Mouse (Mus musculus): ENCODE results near the gene Kctd18. TPM values are rescaled to one million over a fixed set of nuclear protein-coding genes. Genes with fewer than 3 reads are reported as not detected.
A peak's percentile ranks its signal among the peaks of the same experiment; 100 is the strongest.
"Not testable (repeated sequence)": the region's sequence is repeated elsewhere in the genome, so short reads cannot be mapped to it uniquely, and the experiment has no call there.

Kctd18 gene
- polyA plus RNA-seq, 1 experiment from 2014 or later = 24.9 TPM

GRCm38 (mm10) chr1:58037306-58037705, 18.6 kb upstream of the Kctd18 start:
- H3K4me3 ChIP-seq; H3K36me3 ChIP-seq; H3K27me3 ChIP-seq; ATAC-seq (ENCODE audit: insufficient number of reproducible peaks, insufficient read depth, low FRiP score, low TSS enrichment, low read depth); H3K4me1 ChIP-seq; H3K9me3 ChIP-seq; H3K27ac ChIP-seq; H3K9ac ChIP-seq; H3K4me2 ChIP-seq: not testable (repeated sequence)
- WGBS = 94% methylated on average over 9 of the region's 9 CpGs

- Histone ChIP-seq H3K9ac (no peak overlapping the region), H3K4me2 (no peak overlapping the region), H3K27me3 (no peaks in the 10 kb centered on the region), H3K36me3 (no peaks in the 10 kb centered on the region), H3K27ac (no peak overlapping the region), H3K9me3 (no peaks in the 10 kb centered on the region), H3K4me3 (no peak overlapping the region), H3K4me1 (peaks cover 15% of the 10 kb centered on the region)
- no peak for ATAC-seq (ENCODE audit: insufficient number of reproducible peaks, insufficient read depth, low FRiP score, low TSS enrichment, low read depth)
- WGBS = 63% methylated on average over 10 of the region's 10 CpGs
These were observed 12.5 kb upstream of the Kctd18 start for GRCm38 (mm10) chr1:58031160-58031769.

GRCm38 (mm10) chr1:58030156-58030871, 11.6 kb upstream of the Kctd18 start:
- peaks cover 15% of the 10 kb centered on the region for H3K4me1 ChIP-seq
- H3K4me3 ChIP-seq = peak overlapping the region; percentile 33
- H3K27me3 ChIP-seq = no peaks in the 10 kb centered on the region
- H3K9ac ChIP-seq = peak overlapping the region; percentile 62; the same call in 1 of the 2 replicates
- WGBS = 20% methylated on average over 13 of the region's 13 CpGs
- 0 out of 2 replicates have a peak, but pooled peaks cover 2% of the 10 kb centered on the region for H3K36me3 ChIP-seq
- H3K4me2 ChIP-seq = peak overlapping the region; percentile 60
- no peak for ATAC-seq (ENCODE audit: insufficient number of reproducible peaks, insufficient read depth, low FRiP score, low TSS enrichment, low read depth)
- no peak overlapping the region for H3K27ac ChIP-seq
- no peaks in the 10 kb centered on the region for H3K9me3 ChIP-seq

- Histone ChIP-seq H3K4me2 (peak within 1 kb of the TSS; percentile 60), H3K4me3 (peak within 1 kb of the TSS; percentile 33), H3K27ac (no peak within 1 kb of the TSS), H3K9ac (peak within 1 kb of the TSS; percentile 62), H3K9me3 (no peaks in the 10 kb centered on the region), H3K36me3 (0 out of 2 replicates have a peak, but pooled peaks cover 2% of the 10 kb centered on the region), H3K27me3 (no peaks in the 10 kb centered on the region), H3K4me1 (peaks cover 15% of the 10 kb centered on the region)
- 9% methylated on average over 12 of the region's 12 CpGs for WGBS
- peak; percentile 48; the same call in 1 of the 2 replicates for ATAC-seq (ENCODE audit: insufficient number of reproducible peaks, insufficient read depth, low FRiP score, low TSS enrichment, low read depth)
These were observed 10.9 kb upstream of the Kctd18 start, which contains the start of gene Aox1 for GRCm38 (mm10) chr1:58029636-58030117. Aox1 (plus strand) TSS chr1:58029931.

- H3K27me3 ChIP-seq = no peaks in the 10 kb centered on the region
- 83% methylated on average over 7 of the region's 7 CpGs for WGBS
- no peak overlapping the region for H3K9ac ChIP-seq
- H3K4me1 ChIP-seq = peaks cover 15% of the 10 kb centered on the region
- H3K36me3 ChIP-seq = peaks cover 10% of the 10 kb centered on the region; the same call in 1 of the 2 replicates
- H3K9me3 ChIP-seq = no peaks in the 10 kb centered on the region
- H3K4me2 ChIP-seq = no peak overlapping the region
- no peak overlapping the region for H3K27ac ChIP-seq
- H3K4me3 ChIP-seq = no peak overlapping the region
- ATAC-seq (ENCODE audit: insufficient number of reproducible peaks, insufficient read depth, low FRiP score, low TSS enrichment, low read depth) = no peak
These were observed 9.0 kb upstream of the Kctd18 start for GRCm38 (mm10) chr1:58027707-58028106.

GRCm38 (mm10) chr1:58006388-58006787, 12.4 kb downstream of the Kctd18 start:
- not testable (repeated sequence) for H3K4me1 ChIP-seq; H3K4me2 ChIP-seq; H3K27me3 ChIP-seq; H3K9ac ChIP-seq; H3K27ac ChIP-seq; H3K4me3 ChIP-seq; ATAC-seq (ENCODE audit: insufficient number of reproducible peaks, insufficient read depth, low FRiP score, low TSS enrichment, low read depth); H3K9me3 ChIP-seq
- peaks cover 42% of the 10 kb centered on the region for H3K36me3 ChIP-seq
- WGBS = 90% methylated on average over 7 of the region's 7 CpGs

- 89% methylated on average over 3 of the region's 3 CpGs for WGBS
- H3K4me2 ChIP-seq = no peak overlapping the region
- no peaks in the 10 kb centered on the region for H3K9me3 ChIP-seq
- no peak overlapping the region for H3K4me3 ChIP-seq
- H3K9ac ChIP-seq = no peak overlapping the region
- peaks cover 15% of the 10 kb centered on the region for H3K4me1 ChIP-seq
- peaks cover 12% of the 10 kb centered on the region for H3K36me3 ChIP-seq
- no peak for ATAC-seq (ENCODE audit: insufficient number of reproducible peaks, insufficient read depth, low FRiP score, low TSS enrichment, low read depth)
- H3K27me3 ChIP-seq = no peaks in the 10 kb centered on the region
- no peak overlapping the region for H3K27ac ChIP-seq
These were observed 20.6 kb downstream of the Kctd18 start for GRCm38 (mm10) chr1:57998146-57998545.

- H3K27me3 ChIP-seq = no peaks in the 10 kb centered on the region
- under 1% methylated on average over 29 of the region's 29 CpGs for WGBS
- H3K4me3 ChIP-seq = peak overlapping the region; percentile 96
These were observed 22.6 kb downstream of the Kctd18 start for GRCm38 (mm10) chr1:57996133-57996615.

GRCm38 (mm10) chr1:57995432-57996132, 23.2 kb downstream of the Kctd18 start, which contains the start of gene Sgo2a:
Sgo2a (plus strand) TSS chr1:57995971.
- Histone ChIP-seq H3K36me3 (0 out of 2 replicates have a peak, but pooled peaks cover 3% of the 10 kb centered on the region), H3K9me3 (no peaks in the 10 kb centered on the region), H3K4me1 (peaks cover 15% of the 10 kb centered on the region), H3K4me2 (peak within 1 kb of the TSS; percentile 88), H3K27ac (peak within 1 kb of the TSS; percentile 80), H3K27me3 (no peaks in the 10 kb centered on the region), H3K4me3 (peak within 1 kb of the TSS; percentile 96), H3K9ac (peak within 1 kb of the TSS; percentile 83)
- 6% methylated on average over 30 of the region's 30 CpGs for WGBS
- peak; percentile 92 for ATAC-seq (ENCODE audit: insufficient number of reproducible peaks, insufficient read depth, low FRiP score, low TSS enrichment, low read depth)

More at GRCm38 (mm10) chr1:57996133-57996615, 22.6 kb downstream of the Kctd18 start:
- Histone ChIP-seq H3K4me2 (peak overlapping the region; percentile 88), H3K4me1 (peaks cover 15% of the 10 kb centered on the region), H3K9ac (peak overlapping the region; percentile 83), H3K9me3 (no peaks in the 10 kb centered on the region), H3K36me3 (0 out of 2 replicates have a peak, but pooled peaks cover 3% of the 10 kb centered on the region), H3K27ac (peak overlapping the region; percentile 80)
- peak; percentile 43; the same call in 1 of the 2 replicates for ATAC-seq (ENCODE audit: insufficient number of reproducible peaks, insufficient read depth, low FRiP score, low TSS enrichment, low read depth)

GRCm38 (mm10) chr1:57991277-57991676, 27.5 kb downstream of the Kctd18 start:
- Histone ChIP-seq H3K4me2 (no peak overlapping the region), H3K9me3 (no peaks in the 10 kb centered on the region), H3K36me3 (no peaks in the 10 kb centered on the region), H3K4me1 (peaks cover under 1% of the 10 kb centered on the region; the same call in 1 of the 2 replicates), H3K27me3 (no peaks in the 10 kb centered on the region), H3K4me3 (no peak overlapping the region), H3K9ac (no peak overlapping the region), H3K27ac (no peak overlapping the region)
- ATAC-seq (ENCODE audit: insufficient number of reproducible peaks, insufficient read depth, low FRiP score, low TSS enrichment, low read depth) = no peak
- WGBS = 83% methylated on average over 2 of the region's 2 CpGs

- no peaks in the 10 kb centered on the region for H3K36me3 ChIP-seq
- no peak overlapping the region for H3K27ac ChIP-seq
- no peak for ATAC-seq (ENCODE audit: insufficient number of reproducible peaks, insufficient read depth, low FRiP score, low TSS enrichment, low read depth)
- no peak overlapping the region for H3K4me2 ChIP-seq
- WGBS = 64% methylated on average over 6 of the region's 6 CpGs
- H3K9me3 ChIP-seq = no peaks in the 10 kb centered on the region
- no peak overlapping the region for H3K4me3 ChIP-seq
- H3K27me3 ChIP-seq = no peaks in the 10 kb centered on the region
- H3K4me1 ChIP-seq = no peaks in the 10 kb centered on the region
- H3K9ac ChIP-seq = no peak overlapping the region
These were observed 29.6 kb downstream of the Kctd18 start for GRCm38 (mm10) chr1:57989052-57989600.
